Mouse (Mus musculus) lung, postnatal 0 days (tissue): ENCODE measurements at regions not wholly inside any gene's neighbourhood (a gene's known extent, or its start where the extent isn't known, plus 50 kb on each side); places are given as distances from the start of the nearest gene placed in this dataset.

Experiments
- CTCF ChIP-seq: IDR thresholded peaks from 2 replicates; pipeline ENCODE4 v1.5.1; 2016; ENCODE audit warnings: antibody characterized with exemption, mild to moderate bottlenecking
- EP300 ChIP-seq: IDR thresholded peaks from 2 replicates; pipeline ENCODE4 v1.6.1; 2016; ENCODE audit warnings: antibody characterized with exemption, mild to moderate bottlenecking, control low read depth

- TF ChIP-seq CTCF (no peak), EP300 (no peak)
Observed at GRCm38 (mm10) chr4:114334850-114335249, 71.7 kb upstream of the Trabd2b start.
